Mouse (Mus musculus) activated CD4-positive, CD25-positive, alpha-beta regulatory T cell, adult 9 weeks (primary cell): Measurements from ENCODE around the gene Leng8. TPM values are rescaled to one million over a fixed set of nuclear protein-coding genes. Genes with fewer than 3 reads are reported as not detected.

Experiments used
- polyA plus RNA-seq: library from polyadenylated mRNA; unstranded; fragments of 100-300 nt; shearing (Covaris generic); gene quantifications from one replicate; pipeline ENCODE4 v1.2.1, GENCODE M21; 2017

The Leng8 gene
- polyA plus RNA-seq = 149 TPM

DNA sequence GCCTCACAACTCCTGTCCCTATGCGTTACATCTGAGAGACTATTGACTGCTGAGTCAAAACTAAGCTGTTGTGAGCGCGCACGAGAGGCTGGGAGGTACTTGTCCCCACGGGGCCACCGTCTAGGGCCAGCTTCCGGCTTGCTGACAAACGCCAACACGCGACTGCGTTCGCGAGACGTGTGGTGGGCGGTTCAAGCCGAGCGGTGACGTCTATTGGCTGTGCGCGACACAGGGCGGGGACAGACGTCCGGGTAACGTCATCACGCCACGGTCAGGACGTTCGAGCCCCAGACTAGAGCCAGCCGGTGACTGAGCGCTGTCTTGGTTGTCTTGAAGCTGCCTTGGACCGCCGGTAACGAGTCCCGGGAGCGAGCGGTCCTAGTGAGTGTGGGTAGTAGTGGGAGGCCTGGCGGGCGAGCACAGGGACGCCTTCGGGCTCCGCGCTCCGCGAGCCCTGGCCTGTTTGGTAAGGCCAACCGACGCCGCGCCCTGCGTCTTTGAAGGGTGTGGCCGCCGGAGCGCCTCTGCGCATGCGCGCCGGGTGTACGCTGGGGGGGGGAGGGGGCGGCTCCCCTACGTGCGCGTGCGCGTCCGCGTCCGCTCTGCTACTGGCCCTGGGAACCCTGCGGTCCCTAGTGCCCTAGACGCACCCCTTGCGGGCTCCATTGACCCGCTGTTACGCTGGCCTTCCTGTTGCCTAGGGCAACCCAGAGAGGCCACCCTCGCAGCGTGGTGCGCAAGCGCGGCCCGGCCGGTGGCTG is at the start of gene Leng8:
Leng8 (plus strand) TSS at position 269 of the 761 bp plus-strand sequence.

DNA sequence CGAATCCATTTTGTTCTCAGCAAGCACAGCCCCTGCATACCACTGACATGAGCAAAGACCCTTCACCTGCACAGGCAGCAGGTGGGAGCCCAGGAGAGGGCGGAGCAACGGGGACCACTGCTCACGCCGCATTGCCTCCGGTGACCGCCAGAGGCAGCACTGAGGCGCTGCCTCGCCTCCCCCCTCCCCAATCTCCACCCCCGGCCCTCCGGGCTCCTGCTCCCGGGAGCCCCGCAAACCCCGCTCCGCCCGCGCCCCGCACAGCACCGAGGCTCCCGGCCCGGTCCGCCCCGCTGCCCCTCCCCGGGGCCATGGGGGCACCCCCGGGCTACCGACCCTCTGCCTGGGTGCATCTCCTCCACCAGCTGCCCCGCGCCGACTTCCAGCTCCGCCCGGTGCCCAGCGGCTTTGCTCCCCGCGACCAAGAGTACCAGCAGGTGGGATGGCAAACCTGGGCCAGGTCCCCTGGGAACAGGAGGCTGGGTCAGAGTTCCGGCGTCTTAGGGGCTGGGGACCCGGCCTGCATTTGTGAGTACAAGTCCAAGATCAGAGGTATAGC is 17.4 kb upstream of the Leng8 start, which contains the start of gene Ttyh1:
Ttyh1 (plus strand) TSS at position 65 of the 559 bp plus-strand sequence.

DNA sequence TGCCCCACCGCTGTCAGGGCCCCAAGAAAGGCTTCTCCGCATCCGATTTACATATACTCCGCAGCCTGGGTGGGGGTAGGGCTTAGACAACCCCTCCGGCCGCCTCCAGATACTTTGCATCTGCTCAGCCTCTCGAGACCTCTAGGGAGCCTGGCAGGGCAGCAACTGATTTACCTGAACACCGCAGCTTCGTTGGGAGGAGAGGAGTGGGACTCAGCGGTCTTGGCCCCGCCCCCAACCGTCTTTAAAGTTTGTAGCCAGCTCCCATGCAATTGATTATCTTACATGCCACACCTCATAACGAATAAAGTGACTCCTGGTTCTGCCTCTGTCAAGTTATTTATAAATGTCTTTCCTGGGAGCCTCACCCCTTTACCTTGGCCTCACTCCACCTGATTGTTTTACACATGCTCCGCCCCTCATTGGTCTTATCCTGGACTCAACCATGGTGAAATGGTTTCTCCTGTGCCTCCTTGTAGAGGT is 13.3 kb downstream of the Leng8 start, which contains the start of gene Leng9:
Leng9 (minus strand) TSS at position 316 of the 483 bp plus-strand sequence.

DNA sequence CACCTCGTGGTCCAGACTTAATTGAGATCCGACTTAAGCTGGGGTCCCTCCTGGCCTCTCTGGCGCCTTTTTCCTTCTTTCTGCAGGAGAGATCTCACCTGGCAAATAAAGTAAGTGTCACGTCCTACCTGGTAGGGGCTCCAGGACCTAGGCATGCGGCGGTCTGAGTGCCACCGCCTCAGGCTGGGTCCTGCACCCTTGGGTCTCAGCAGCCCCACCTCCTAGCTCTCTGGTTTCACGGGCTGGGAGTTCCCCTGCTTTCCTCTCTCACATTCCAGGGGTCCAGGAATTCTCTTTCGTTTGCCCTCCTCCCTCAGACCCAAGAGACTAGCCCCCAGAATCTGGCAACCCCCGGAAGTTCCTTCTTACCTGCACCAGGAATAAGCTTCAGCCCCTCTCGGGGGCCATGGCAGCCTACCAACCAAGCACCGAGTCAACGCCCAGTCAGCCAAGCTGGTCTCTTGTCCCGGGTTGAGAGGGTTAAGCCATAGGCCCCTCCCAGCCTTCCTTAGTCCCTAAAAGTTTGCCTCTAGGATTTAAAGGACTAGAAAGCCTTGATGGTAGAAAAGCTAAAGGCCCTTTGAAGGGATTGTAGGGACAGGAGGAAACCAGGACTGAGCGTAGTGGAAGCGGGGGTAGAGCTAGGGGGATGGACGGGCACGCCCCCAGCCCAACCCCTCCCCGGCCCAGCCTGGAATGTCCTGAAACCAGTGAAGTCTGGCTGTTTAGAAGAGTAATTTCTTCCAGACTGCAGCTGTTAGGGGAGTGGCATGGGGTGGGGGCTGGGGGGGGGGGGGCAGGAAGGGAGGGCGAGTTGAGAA is 27.5 kb downstream of the Leng8 start, which contains the start of gene Cdc42ep5:
Cdc42ep5 (minus strand) TSS at position 771 of the 821 bp plus-strand sequence.

Other genes starting within 250 kb of the Leng8 start
- not detected for gene Gm14548, start 238.9 kb upstream of the Leng8 start, polyA plus RNA-seq
- gene Lilra6, start 221.5 kb upstream of the Leng8 start, polyA plus RNA-seq = not detected
- 4.6 TPM for gene Lair1, start 73.8 kb upstream of the Leng8 start, polyA plus RNA-seq
- 0.37 TPM for gene Ttyh1, start 17.6 kb upstream of the Leng8 start, polyA plus RNA-seq
- gene Leng9, start 13.3 kb downstream of the Leng8 start, polyA plus RNA-seq = 7.4 TPM
- gene Cdc42ep5, start 27.8 kb downstream of the Leng8 start, polyA plus RNA-seq = not detected
- not detected for gene Lilra5, start 100.7 kb downstream of the Leng8 start, polyA plus RNA-seq
- not detected for gene Ncr1, start 200.7 kb downstream of the Leng8 start, polyA plus RNA-seq